Mouse (Mus musculus) midbrain, embryonic 16.5 days (tissue): ENCODE measurements at regions not wholly inside any gene's neighbourhood (a gene's known extent, or its start where the extent isn't known, plus 50 kb on each side); places are given as distances from the start of the nearest gene placed in this dataset.

ENCODE experiments used
- ATAC-seq: fragments of 200-750 bp; cut with Nextera tagmentation; 2 replicates; pipeline ENCODE4 v1.8.0; 2017; ENCODE audit warnings: moderate TSS enrichment
- H3K27ac ChIP-seq: fragments of 300-500 bp; sonication (generic); 2 replicates; pipeline ENCODE4 v1.5.1; 2014; ENCODE audit warnings: mild to moderate bottlenecking, low read length, mixed read lengths
- H3K27me3 ChIP-seq: fragments of 300-500 bp; sonication (generic); 2 replicates; pipeline ENCODE4 v1.6.1; 2014; ENCODE audit warnings: low read depth, low read length, mixed read lengths; ENCODE audit not compliant: control insufficient read depth, insufficient read depth
- H3K36me3 ChIP-seq: fragments of 300-500 bp; sonication (generic); 2 replicates; pipeline ENCODE4 v1.6.1; 2014; ENCODE audit warnings: mild to moderate bottlenecking, low read length, moderate library complexity, mixed read lengths; ENCODE audit not compliant: control insufficient read depth, insufficient read depth
- H3K4me1 ChIP-seq: fragments of 300-500 bp; sonication (generic); 2 replicates; pipeline ENCODE4 v1.6.1; 2014; ENCODE audit warnings: mild to moderate bottlenecking, low read length, mixed read lengths; ENCODE audit not compliant: control insufficient read depth, insufficient read depth
- H3K4me2 ChIP-seq: fragments of 300-500 bp; sonication (generic); 2 replicates; pipeline ENCODE4 v1.6.1; 2014; ENCODE audit warnings: mild to moderate bottlenecking, low read length, mixed read lengths
- H3K4me3 ChIP-seq: fragments of 300-500 bp; sonication (generic); 2 replicates; pipeline ENCODE4 v1.5.1; 2014; ENCODE audit warnings: low read depth, mild to moderate bottlenecking, low read length, moderate library complexity, mixed read lengths
- H3K9ac ChIP-seq: fragments of 300-500 bp; sonication (generic); 2 replicates; pipeline ENCODE4 v1.6.1; 2014; ENCODE audit warnings: low read depth, low read length, mixed read lengths
- H3K9me3 ChIP-seq: fragments of 300-500 bp; sonication (generic); replicated peaks from 2 replicates; pipeline ENCODE4 v1.6.1; 2014; ENCODE audit warnings: mild to moderate bottlenecking, low read length, mixed read lengths; ENCODE audit not compliant: control insufficient read depth, poor library complexity, severe bottlenecking
- WGBS: fragments of 180-500 bp; shearing (Covaris S2); extraction: QIAGEN DNeasy Blood & Tissue Kit; methylation state at CpG from one replicate; pipeline ENCODE4 v1.1.7; 2014; 5-methylcytosine and 5-hydroxymethylcytosine counted together

DNA sequence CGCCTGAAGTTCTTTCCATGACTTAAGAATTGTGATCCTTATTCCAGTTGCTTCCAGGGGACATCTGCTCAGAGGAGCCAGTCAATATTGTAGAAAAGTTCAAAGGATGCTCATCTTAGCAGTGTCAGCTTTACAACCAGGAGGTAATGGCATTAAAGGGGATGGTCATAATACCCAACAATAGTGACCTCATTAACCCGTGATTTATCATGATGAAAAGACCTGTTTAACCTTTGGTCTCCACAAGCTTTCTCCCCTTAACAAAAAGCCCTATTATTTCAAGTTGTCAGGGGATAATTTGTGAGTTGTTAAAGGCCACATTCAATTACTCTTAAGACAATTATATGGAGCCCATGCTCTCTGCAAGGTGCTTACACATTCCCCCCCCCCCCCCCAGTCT lies 54.3 kb upstream of the Htatip2 start:
- H3K27me3 ChIP-seq, result peaks cover 49% of the 10 kb centered on the region
- H3K9me3 ChIP-seq, result no peaks in the 10 kb centered on the region
- H3K27ac ChIP-seq, result no peak overlapping the region
- H3K36me3 ChIP-seq, result no peaks in the 10 kb centered on the region
- no peaks in the 10 kb centered on the region for H3K4me1 ChIP-seq
- no peak overlapping the region for H3K9ac ChIP-seq
- 20% methylated on average over 2 of the region's 2 CpGs for WGBS
- H3K4me3 ChIP-seq, result no peak overlapping the region
- no peak for ATAC-seq
- H3K4me2 ChIP-seq, result no peak overlapping the region

DNA sequence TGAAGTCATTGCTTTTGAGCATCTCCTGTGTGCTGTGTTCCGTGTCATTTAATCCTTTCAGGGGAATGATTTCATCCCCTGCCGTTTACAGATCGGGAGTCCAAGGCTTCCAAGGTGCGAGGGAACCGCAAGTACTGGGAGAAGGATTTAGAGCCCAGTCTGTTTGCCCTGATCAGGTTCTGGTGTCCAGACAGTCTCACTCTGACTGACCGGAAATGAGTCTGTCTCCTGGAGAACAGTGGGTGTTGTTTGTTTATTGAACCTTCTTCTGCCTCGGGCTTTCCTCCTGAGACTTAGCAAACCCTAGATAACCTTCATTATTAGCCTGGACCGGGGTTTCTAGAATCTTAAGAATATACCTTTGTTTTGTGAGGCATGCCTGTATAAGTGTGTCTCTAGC lies 58.2 kb upstream of the Htatip2 start:
- H3K9me3 ChIP-seq, result no peaks in the 10 kb centered on the region
- H3K36me3 ChIP-seq, result no peaks in the 10 kb centered on the region
- H3K4me2 ChIP-seq, result no peak overlapping the region
- no peak overlapping the region for H3K4me3 ChIP-seq
- H3K27me3 ChIP-seq, result peaks cover 72% of the 10 kb centered on the region
- 19% methylated on average over 8 of the region's 8 CpGs for WGBS
- H3K27ac ChIP-seq, result no peak overlapping the region
- no peaks in the 10 kb centered on the region for H3K4me1 ChIP-seq
- no peak for ATAC-seq
- no peak overlapping the region for H3K9ac ChIP-seq

DNA sequence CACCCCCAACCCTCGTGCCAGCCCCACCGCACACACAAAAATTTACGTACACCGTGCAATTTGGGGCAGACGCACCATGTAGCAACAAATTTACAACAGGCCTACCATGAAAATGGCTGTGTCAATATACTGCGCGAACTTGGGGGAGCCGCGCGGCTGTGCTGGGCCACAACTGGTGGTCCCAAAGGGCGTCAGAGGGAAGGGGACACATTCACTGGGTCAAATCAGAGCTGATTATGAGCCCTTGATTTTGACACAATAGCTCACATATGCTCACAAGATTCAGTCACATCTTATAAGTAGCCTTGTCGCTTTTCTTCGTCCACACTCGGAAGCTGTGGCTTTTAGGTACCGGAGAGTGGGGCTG lies 58.9 kb upstream of the Htatip2 start:
- no peak for ATAC-seq
- Histone ChIP-seq H3K27ac (no peak overlapping the region), H3K4me3 (no peak overlapping the region), H3K4me1 (no peaks in the 10 kb centered on the region), H3K36me3 (no peaks in the 10 kb centered on the region), H3K9me3 (no peaks in the 10 kb centered on the region), H3K27me3 (peaks cover 71% of the 10 kb centered on the region), H3K9ac (no peak overlapping the region), H3K4me2 (no peak overlapping the region)
- 32% methylated on average over 15 of the region's 15 CpGs for WGBS

DNA sequence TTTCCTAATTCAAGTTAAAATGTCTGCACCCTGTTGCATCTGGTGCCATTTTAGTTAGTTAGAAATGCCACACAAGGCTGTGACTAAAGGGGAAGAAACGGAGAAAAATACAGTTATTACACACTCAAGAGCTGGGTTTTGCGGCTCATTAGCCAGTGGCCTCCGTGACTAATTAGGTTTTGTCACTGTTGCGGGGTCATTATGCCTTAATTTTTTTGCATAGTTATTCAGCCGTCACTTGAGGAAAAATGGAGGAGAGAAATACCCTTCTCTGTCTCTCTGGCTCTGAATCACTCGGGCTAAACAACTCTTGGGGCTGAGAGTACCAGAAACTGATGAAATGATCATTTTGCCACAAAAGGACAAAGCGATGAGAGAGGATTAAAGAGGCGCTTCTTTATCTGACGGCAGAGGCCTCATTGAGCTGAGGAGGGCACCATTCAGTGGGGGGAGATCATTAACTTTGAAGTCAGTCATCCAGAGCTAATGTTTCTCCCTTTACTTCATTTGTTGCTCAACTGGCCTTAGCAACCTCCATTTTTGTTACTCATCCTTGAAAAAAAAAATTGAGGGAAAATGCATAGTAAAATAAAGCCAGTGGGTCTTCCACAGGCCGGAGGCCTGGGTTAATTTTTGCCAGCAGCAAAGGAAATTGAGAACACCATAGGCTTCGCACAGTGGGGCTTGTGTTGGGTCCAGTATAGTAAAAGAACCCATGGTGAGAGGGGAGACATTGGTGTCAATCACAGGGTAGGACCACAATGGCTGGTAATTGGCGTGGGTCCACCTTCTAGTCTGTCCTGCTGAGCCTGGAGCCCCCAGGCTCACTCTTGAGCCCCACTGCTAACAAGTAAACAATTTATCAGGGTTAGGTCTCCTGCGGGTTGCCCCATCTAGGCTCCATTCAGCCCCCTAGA lies 59.5 kb upstream of the Htatip2 start:
- Histone ChIP-seq H3K4me1 (no peaks in the 10 kb centered on the region), H3K27me3 (peaks cover 72% of the 10 kb centered on the region), H3K9me3 (no peaks in the 10 kb centered on the region), H3K27ac (no peak overlapping the region), H3K4me2 (no peak overlapping the region), H3K4me3 (no peak overlapping the region), H3K36me3 (no peaks in the 10 kb centered on the region), H3K9ac (no peak overlapping the region)
- ATAC-seq, result peak; percentile 59; the same call in 1 of the 2 replicates
- 16% methylated on average over 13 of the region's 13 CpGs for WGBS

DNA sequence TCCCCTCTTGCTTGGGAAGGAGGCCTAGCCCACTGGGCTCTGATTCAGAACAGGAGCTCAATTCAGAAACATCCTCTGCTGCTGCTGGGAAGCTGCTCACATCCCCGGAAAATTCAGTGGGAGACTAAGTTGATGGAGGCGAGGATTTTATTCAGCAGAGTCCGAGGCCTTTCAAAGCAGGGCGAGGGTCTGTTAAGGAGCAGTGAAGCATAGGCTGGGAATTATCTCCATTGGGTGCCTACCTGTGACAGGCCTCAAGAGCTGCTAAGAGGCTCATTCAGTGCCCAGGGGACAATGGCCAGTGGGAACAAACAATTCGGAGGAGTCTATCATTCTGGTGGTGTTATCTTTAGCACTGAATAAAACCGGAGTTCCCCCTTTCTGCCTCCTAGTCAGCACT lies 59.6 kb upstream of the Dbx1 start:
- no peak overlapping the region for H3K27ac ChIP-seq
- H3K4me2 ChIP-seq, result no peak overlapping the region
- 18% methylated on average over 6 of the region's 6 CpGs for WGBS
- no peak overlapping the region for H3K9ac ChIP-seq
- no peak overlapping the region for H3K4me3 ChIP-seq
- peaks cover 61% of the 10 kb centered on the region for H3K27me3 ChIP-seq
- ATAC-seq, result peak; percentile 39; the same call in 1 of the 2 replicates
- H3K9me3 ChIP-seq, result no peaks in the 10 kb centered on the region
- no peaks in the 10 kb centered on the region for H3K4me1 ChIP-seq
- H3K36me3 ChIP-seq, result no peaks in the 10 kb centered on the region

DNA sequence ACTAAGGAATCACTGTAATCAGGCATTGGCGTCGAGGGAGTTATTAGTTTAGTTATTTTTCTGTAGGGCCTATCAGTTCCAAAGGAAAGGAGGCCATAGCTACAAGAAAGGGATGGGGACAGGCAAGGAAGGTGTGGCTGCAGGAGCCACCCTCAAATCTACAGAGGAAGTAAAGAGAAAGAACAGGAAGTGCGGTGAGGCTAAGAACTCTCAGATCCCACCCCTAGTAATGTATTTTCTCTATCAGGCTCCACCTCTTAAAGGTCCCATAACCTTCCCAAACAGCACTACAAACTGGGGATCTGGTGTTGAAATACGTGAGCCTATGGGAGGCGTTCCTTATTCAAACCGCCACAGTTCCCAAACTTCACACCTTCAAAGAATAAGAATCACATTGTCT lies 52.9 kb upstream of the Dbx1 start:
- H3K9me3 ChIP-seq, result no peaks in the 10 kb centered on the region
- no peak overlapping the region for H3K4me3 ChIP-seq
- H3K4me1 ChIP-seq, result no peaks in the 10 kb centered on the region; the same call in 1 of the 2 replicates
- no peak overlapping the region for H3K9ac ChIP-seq
- H3K36me3 ChIP-seq, result no peaks in the 10 kb centered on the region
- 50% methylated on average over 6 of the region's 6 CpGs for WGBS
- peaks cover 65% of the 10 kb centered on the region for H3K27me3 ChIP-seq
- H3K4me2 ChIP-seq, result no peak overlapping the region
- H3K27ac ChIP-seq, result no peak overlapping the region
- ATAC-seq, result no peak

DNA sequence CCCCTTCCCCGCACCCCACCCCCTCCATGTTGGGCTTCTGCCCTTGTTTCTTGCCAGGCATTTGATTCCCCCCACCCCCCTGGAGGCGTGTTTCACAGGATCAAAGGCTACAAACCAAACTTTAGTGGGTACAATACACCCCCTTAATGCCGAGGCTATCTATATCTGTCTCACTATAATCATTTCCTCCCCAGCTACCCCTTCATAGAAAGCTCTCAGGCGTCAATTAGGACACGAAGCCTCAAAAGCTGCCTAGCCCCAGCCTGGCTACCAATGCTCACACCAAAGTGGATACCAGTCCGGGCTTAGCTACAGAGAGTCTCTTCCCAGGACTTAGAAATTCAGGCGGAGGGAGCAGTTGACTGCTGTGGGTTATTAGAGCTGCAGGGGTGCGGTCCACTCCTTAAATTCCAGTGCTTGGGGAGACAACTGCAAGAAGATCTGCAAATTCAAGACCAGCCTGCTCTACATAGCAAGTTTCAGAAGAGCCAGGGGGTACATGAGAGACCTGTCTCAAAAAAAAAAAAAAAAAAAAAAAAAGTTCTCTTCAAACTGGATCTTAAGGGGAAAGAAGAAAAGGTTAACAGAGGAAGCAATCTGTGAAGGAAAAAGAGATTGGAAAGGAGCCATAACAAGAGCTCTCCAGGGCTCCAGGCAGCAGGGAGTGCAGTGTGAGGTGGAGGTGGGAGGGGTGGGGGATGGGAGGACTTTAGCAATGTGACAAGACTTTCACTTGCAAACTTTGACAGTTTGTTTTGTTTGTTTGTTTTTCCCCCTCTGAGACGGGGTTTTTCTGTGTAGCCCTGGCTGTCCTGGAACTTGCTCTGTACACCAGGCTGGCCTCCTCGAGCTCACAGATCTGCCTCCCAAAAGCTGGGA lies 52.1 kb upstream of the Dbx1 start:
- H3K9me3 ChIP-seq, result no peaks in the 10 kb centered on the region
- H3K36me3 ChIP-seq, result no peaks in the 10 kb centered on the region
- 6% methylated on average over 10 of the region's 10 CpGs for WGBS
- ATAC-seq, result no peak
- no peak overlapping the region for H3K9ac ChIP-seq
- no peak overlapping the region for H3K27ac ChIP-seq
- no peak overlapping the region for H3K4me3 ChIP-seq
- H3K27me3 ChIP-seq, result peaks cover 67% of the 10 kb centered on the region
- no peaks in the 10 kb centered on the region; the same call in 1 of the 2 replicates for H3K4me1 ChIP-seq
- no peak overlapping the region for H3K4me2 ChIP-seq

DNA sequence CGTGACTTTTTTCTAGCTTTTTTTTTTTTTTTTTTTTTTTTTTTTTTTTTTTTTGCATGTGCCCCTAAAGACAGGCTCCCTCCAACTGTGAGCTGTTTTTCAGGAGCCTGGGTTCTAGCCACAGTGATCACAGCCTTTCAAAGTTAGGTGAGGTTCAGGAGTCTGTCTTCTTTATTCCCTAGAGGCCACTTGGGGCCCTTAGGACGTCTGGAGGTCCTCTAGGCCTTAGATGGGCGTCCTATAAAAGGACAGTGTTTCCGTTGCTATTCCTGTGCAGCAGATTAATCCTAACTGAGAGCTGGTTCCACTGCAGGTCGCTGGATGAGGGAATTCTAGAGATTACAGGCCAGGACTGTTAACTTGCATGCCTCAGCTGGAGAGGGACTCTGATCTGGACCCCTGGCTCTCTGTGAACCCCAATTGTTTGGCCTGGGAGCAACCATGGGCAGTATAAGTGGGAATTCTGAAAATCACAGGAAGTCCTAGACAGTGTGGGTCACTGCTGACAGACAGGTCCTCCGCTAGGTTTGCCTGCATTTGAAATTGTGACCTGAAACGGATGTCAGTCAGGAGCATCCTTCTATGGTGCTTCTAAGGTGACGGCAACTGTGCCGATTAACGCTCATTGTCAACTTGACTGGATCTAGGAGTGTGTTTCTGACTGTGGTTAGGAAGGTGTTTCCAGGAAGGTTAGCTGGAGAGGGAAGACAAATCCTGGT lies 51.2 kb upstream of the Dbx1 start:
- H3K9me3 ChIP-seq, result no peaks in the 10 kb centered on the region
- H3K4me2 ChIP-seq, result no peak overlapping the region
- no peaks in the 10 kb centered on the region for H3K36me3 ChIP-seq
- H3K27ac ChIP-seq, result no peak overlapping the region
- H3K4me1 ChIP-seq, result no peaks in the 10 kb centered on the region; the same call in 1 of the 2 replicates
- H3K27me3 ChIP-seq, result peaks cover 64% of the 10 kb centered on the region
- 15% methylated on average over 10 of the region's 10 CpGs for WGBS
- ATAC-seq, result no peak
- no peak overlapping the region for H3K4me3 ChIP-seq
- H3K9ac ChIP-seq, result no peak overlapping the region
